Mouse (Mus musculus) forebrain, embryonic 15.5 days (tissue): ENCODE data around the gene Limd1. TPM values are rescaled to one million over a fixed set of nuclear protein-coding genes. Genes with fewer than 3 reads are reported as not detected.

ENCODE experiments used
- ATAC-seq: fragments of 200-750 bp; cut with Nextera tagmentation; replicated peaks from 2 replicates; pipeline ENCODE4 v1.8.0; 2017; ENCODE audit warnings: mild to moderate bottlenecking, moderate TSS enrichment, moderate library complexity
- H3K27ac ChIP-seq: fragments of 300-500 bp; sonication (generic); replicated peaks from 2 replicates; pipeline ENCODE4 v1.5.1; 2015; ENCODE audit warnings: mild to moderate bottlenecking, inconsistent platforms
- H3K27me3 ChIP-seq: fragments of 300-500 bp; sonication (generic); 2 replicates; pipeline ENCODE4 v1.6.1; 2015; ENCODE audit warnings: inconsistent platforms
- H3K36me3 ChIP-seq: fragments of 300-500 bp; sonication (generic); 2 replicates; pipeline ENCODE4 v1.6.1; 2015; ENCODE audit warnings: mild to moderate bottlenecking, inconsistent platforms
- H3K4me1 ChIP-seq: fragments of 300-500 bp; sonication (generic); 2 replicates; pipeline ENCODE4 v1.6.1; 2015; ENCODE audit warnings: inconsistent platforms
- H3K4me2 ChIP-seq: fragments of 300-500 bp; sonication (generic); replicated peaks from 2 replicates; pipeline ENCODE4 v1.6.1; 2015; ENCODE audit warnings: mild to moderate bottlenecking, inconsistent platforms
- H3K4me3 ChIP-seq: fragments of 300-500 bp; sonication (generic); 2 replicates; pipeline ENCODE4 v1.5.1; 2015; ENCODE audit warnings: mild to moderate bottlenecking, inconsistent platforms
- H3K9ac ChIP-seq: fragments of 300-500 bp; sonication (generic); replicated peaks from 2 replicates; pipeline ENCODE4 v1.6.1; 2015; ENCODE audit warnings: mild to moderate bottlenecking, inconsistent platforms
- H3K9me3 ChIP-seq: fragments of 300-500 bp; sonication (generic); 2 replicates; pipeline ENCODE4 v1.6.1; 2016; ENCODE audit warnings: inconsistent platforms
- WGBS: fragments of 180-500 bp; shearing (Covaris S2); methylation state at CpG from one replicate; pipeline ENCODE4 v1.1.7; 2015; ENCODE audit warnings: mixed read lengths; 5-methylcytosine and 5-hydroxymethylcytosine counted together
- polyA plus RNA-seq: library from polyadenylated mRNA; unstranded; fragments of >200 nt; fragmentation: Nextera tagmentation; extraction: Ambion mirVana; gene quantifications from 2 replicates; pipeline ENCODE4 v1.2.1, GENCODE M21; 2015

Gene Limd1
- polyA plus RNA-seq, 1 experiment from 2014 or later, result 18.0 TPM

GRCm38 (mm10) chr9:123554599-123554998, 76.1 kb downstream of the Limd1 start:
- 7% methylated on average over 3 of the region's 3 CpGs for WGBS
- no peak overlapping the region for H3K9ac ChIP-seq
- H3K4me3 ChIP-seq, result no peak overlapping the region
- no peaks in the 10 kb centered on the region for H3K9me3 ChIP-seq
- no peak for ATAC-seq
- H3K4me2 ChIP-seq, result no peak overlapping the region
- H3K36me3 ChIP-seq, result peaks cover 67% of the 10 kb centered on the region
- H3K4me1 ChIP-seq, result peaks cover 3% of the 10 kb centered on the region; the same call in 1 of the 2 replicates
- no peak overlapping the region for H3K27ac ChIP-seq
- H3K27me3 ChIP-seq, result no peaks in the 10 kb centered on the region

Other genes starting within 250 kb of the Limd1 start
- 36.0 and 36.9 TPM in 2 replicates for gene Tmem158, start 217.9 kb upstream of the Limd1 start, polyA plus RNA-seq
- gene Lars2, start 111.8 kb upstream of the Limd1 start, polyA plus RNA-seq, result 861 and 924 TPM in 2 replicates
- 48.5 and 51.8 TPM in 2 replicates for gene Sacm1l, start 51.1 kb downstream of the Limd1 start, polyA plus RNA-seq
- 0.23 and 0.24 TPM in 2 replicates for gene Slc6a20b, start 153.9 kb downstream of the Limd1 start, polyA plus RNA-seq
- 0.05 and 0.27 TPM in 2 replicates for gene Ccr9, start 199.7 kb downstream of the Limd1 start, polyA plus RNA-seq
- 2.8 and 3.1 TPM in 2 replicates for gene Slc6a20a, start 200.2 kb downstream of the Limd1 start, polyA plus RNA-seq
- 50.8 and 56.0 TPM in 2 replicates for gene Lztfl1, start 239.0 kb downstream of the Limd1 start, polyA plus RNA-seq